Mouse (Mus musculus): ENCODE data around the gene Prkca. TPM values are rescaled to one million over a fixed set of nuclear protein-coding genes. Genes with fewer than 3 reads are reported as not detected.

Prkca gene
- polyA plus RNA-seq, 1 experiment = 2.2 TPM

- no peak overlapping the region for H3K4me3 ChIP-seq (ENCODE audit: control insufficient read depth, low read depth, low read length)
- H3K27ac ChIP-seq (ENCODE audit: control insufficient read depth, insufficient read depth, low read depth, low read length) = no peak overlapping the region
- TF ChIP-seq CTCF (IDR thresholded peaks at IDR 0.05; ENCODE audit: control insufficient read depth, insufficient read depth, insufficient replicate concordance, low read depth, low read length) = no peak
- no peak for TF ChIP-seq POLR2A (IDR thresholded peaks at IDR 0.05; ENCODE audit: control insufficient read depth, low read depth, low read length)
- H3K36me3 ChIP-seq (ENCODE audit: control insufficient read depth, insufficient read depth, low read length) = no peaks in the 10 kb centered on the region
- H3K27me3 ChIP-seq (ENCODE audit: control insufficient read depth, insufficient read depth, low read length) = no peaks in the 10 kb centered on the region
- no peaks in the 10 kb centered on the region; the same call in 1 of the 2 replicates for H3K4me1 ChIP-seq (ENCODE audit: control insufficient read depth, insufficient read depth, low read length)
Measured at GRCm38 (mm10) chr11:107919852-107920508, 423.7 kb downstream of the Prkca start.

- no peaks in the 10 kb centered on the region for H3K27me3 ChIP-seq (ENCODE audit: control insufficient read depth, insufficient read depth, low read length)
- H3K4me1 ChIP-seq (ENCODE audit: control insufficient read depth, insufficient read depth, low read length) = peaks cover 4% of the 10 kb centered on the region
- no peaks in the 10 kb centered on the region for H3K36me3 ChIP-seq (ENCODE audit: control insufficient read depth, insufficient read depth, low read length)
- H3K4me3 ChIP-seq (ENCODE audit: control insufficient read depth, low read depth, low read length) = no peak overlapping the region
- no peak for TF ChIP-seq POLR2A (IDR thresholded peaks at IDR 0.05; ENCODE audit: control insufficient read depth, low read depth, low read length)
- no peak overlapping the region for H3K27ac ChIP-seq (ENCODE audit: control insufficient read depth, insufficient read depth, low read depth, low read length)
Measured at GRCm38 (mm10) chr11:107917721-107918235, 425.9 kb downstream of the Prkca start.

- TF ChIP-seq CTCF (IDR thresholded peaks at IDR 0.05; ENCODE audit: control insufficient read depth, insufficient read depth, insufficient replicate concordance, low read depth, low read length) (no peak), POLR2A (IDR thresholded peaks at IDR 0.05; ENCODE audit: control insufficient read depth, low read depth, low read length) (no peak)
- Histone ChIP-seq H3K27me3 (ENCODE audit: control insufficient read depth, insufficient read depth, low read length) (no peaks in the 10 kb centered on the region), H3K36me3 (ENCODE audit: control insufficient read depth, insufficient read depth, low read length) (no peaks in the 10 kb centered on the region), H3K27ac (ENCODE audit: control insufficient read depth, insufficient read depth, low read depth, low read length) (no peak within 1 kb of the TSS), H3K4me3 (ENCODE audit: control insufficient read depth, low read depth, low read length) (peak within 1 kb of the TSS; percentile 62), H3K4me1 (ENCODE audit: control insufficient read depth, insufficient read depth, low read length) (peaks cover 4% of the 10 kb centered on the region)
Measured at GRCm38 (mm10) chr11:107914634-107915226, 429.0 kb downstream of the Prkca start, which contains the start of gene Cacng5. Gene Cacng5, minus strand, starts transcription at chr11:107915055.

GRCm38 (mm10) chr11:107913317-107913716, 430.4 kb downstream of the Prkca start:
- Histone ChIP-seq H3K4me3 (ENCODE audit: control insufficient read depth, low read depth, low read length) (no peak overlapping the region), H3K27ac (ENCODE audit: control insufficient read depth, insufficient read depth, low read depth, low read length) (no peak overlapping the region), H3K36me3 (ENCODE audit: control insufficient read depth, insufficient read depth, low read length) (no peaks in the 10 kb centered on the region), H3K4me1 (ENCODE audit: control insufficient read depth, insufficient read depth, low read length) (peaks cover 4% of the 10 kb centered on the region), H3K27me3 (ENCODE audit: control insufficient read depth, insufficient read depth, low read length) (no peaks in the 10 kb centered on the region)
- TF ChIP-seq POLR2A (IDR thresholded peaks at IDR 0.05; ENCODE audit: control insufficient read depth, low read depth, low read length) = no peak
- TF ChIP-seq CTCF (IDR thresholded peaks at IDR 0.05; ENCODE audit: control insufficient read depth, insufficient read depth, insufficient replicate concordance, low read depth, low read length) = no peak

GRCm38 (mm10) chr11:107905364-107905763, 438.4 kb downstream of the Prkca start:
- TF ChIP-seq CTCF (IDR thresholded peaks at IDR 0.05; ENCODE audit: control insufficient read depth, insufficient read depth, insufficient replicate concordance, low read depth, low read length) (no peak), POLR2A (IDR thresholded peaks at IDR 0.05; ENCODE audit: control insufficient read depth, low read depth, low read length) (no peak)
- no peak overlapping the region for H3K27ac ChIP-seq (ENCODE audit: control insufficient read depth, insufficient read depth, low read depth, low read length)
- no peaks in the 10 kb centered on the region for H3K4me1 ChIP-seq (ENCODE audit: control insufficient read depth, insufficient read depth, low read length)
- H3K36me3 ChIP-seq (ENCODE audit: control insufficient read depth, insufficient read depth, low read length) = no peaks in the 10 kb centered on the region
- no peaks in the 10 kb centered on the region for H3K27me3 ChIP-seq (ENCODE audit: control insufficient read depth, insufficient read depth, low read length)
- no peak overlapping the region for H3K4me3 ChIP-seq (ENCODE audit: control insufficient read depth, low read depth, low read length)

- Histone ChIP-seq H3K27me3 (ENCODE audit: control insufficient read depth, insufficient read depth, low read length) (no peaks in the 10 kb centered on the region), H3K36me3 (ENCODE audit: control insufficient read depth, insufficient read depth, low read length) (no peaks in the 10 kb centered on the region), H3K4me3 (ENCODE audit: control insufficient read depth, low read depth, low read length) (no peak overlapping the region), H3K4me1 (ENCODE audit: control insufficient read depth, insufficient read depth, low read length) (no peaks in the 10 kb centered on the region), H3K27ac (ENCODE audit: control insufficient read depth, insufficient read depth, low read depth, low read length) (no peak overlapping the region; the same call in 1 of the 2 replicates)
- TF ChIP-seq POLR2A (IDR thresholded peaks at IDR 0.05; ENCODE audit: control insufficient read depth, low read depth, low read length) (no peak), CTCF (IDR thresholded peaks at IDR 0.05; ENCODE audit: control insufficient read depth, insufficient read depth, insufficient replicate concordance, low read depth, low read length) (no peak)
Measured at GRCm38 (mm10) chr11:107903966-107904605, 439.6 kb downstream of the Prkca start.

GRCm38 (mm10) chr11:107900470-107900869, 443.3 kb downstream of the Prkca start:
- no peak for TF ChIP-seq POLR2A (IDR thresholded peaks at IDR 0.05; ENCODE audit: control insufficient read depth, low read depth, low read length)
- peak; percentile 23; the same call in 1 of the 2 replicates for TF ChIP-seq CTCF (IDR thresholded peaks at IDR 0.05; ENCODE audit: control insufficient read depth, insufficient read depth, insufficient replicate concordance, low read depth, low read length)
- Histone ChIP-seq H3K27ac (ENCODE audit: control insufficient read depth, insufficient read depth, low read depth, low read length) (no peak overlapping the region), H3K4me3 (ENCODE audit: control insufficient read depth, low read depth, low read length) (no peak overlapping the region), H3K27me3 (ENCODE audit: control insufficient read depth, insufficient read depth, low read length) (no peaks in the 10 kb centered on the region), H3K36me3 (ENCODE audit: control insufficient read depth, insufficient read depth, low read length) (no peaks in the 10 kb centered on the region), H3K4me1 (ENCODE audit: control insufficient read depth, insufficient read depth, low read length) (no peaks in the 10 kb centered on the region)
